Mouse (Mus musculus) granulocyte monocyte progenitor cell, adult 5-6 weeks (primary cell): Measurements from ENCODE around the gene Ldb3. TPM values are rescaled to one million over a fixed set of nuclear protein-coding genes. Genes with fewer than 3 reads are reported as not detected.
A peak's percentile ranks its signal among the peaks of the same experiment; 100 is the strongest.

Experiments
- ATAC-seq: replicated peaks from 2 replicates; pipeline ENCODE4 v1.8.0; 2016; ENCODE audit warnings: mild to moderate bottlenecking, moderate TSS enrichment, inconsistent platforms; ENCODE audit not compliant: poor library complexity, severe bottlenecking
- total RNA-seq, 2 experiments: library from RNA; stranded (forward) in 1 of 2; stranded (reverse) in 1 of 2; fragments of 200-712, 200-1000 nt in 1 of 2; fragments of >200 nt in 1 of 2; fragmentation: Nextera tagmentation in 1 of 2; gene quantifications; 2 replicates each; pipeline ENCODE4 v1.2.3; 2014 to 2017

The Ldb3 gene
- total RNA-seq, 2 experiments from 2014 or later, result not detected

DNA sequence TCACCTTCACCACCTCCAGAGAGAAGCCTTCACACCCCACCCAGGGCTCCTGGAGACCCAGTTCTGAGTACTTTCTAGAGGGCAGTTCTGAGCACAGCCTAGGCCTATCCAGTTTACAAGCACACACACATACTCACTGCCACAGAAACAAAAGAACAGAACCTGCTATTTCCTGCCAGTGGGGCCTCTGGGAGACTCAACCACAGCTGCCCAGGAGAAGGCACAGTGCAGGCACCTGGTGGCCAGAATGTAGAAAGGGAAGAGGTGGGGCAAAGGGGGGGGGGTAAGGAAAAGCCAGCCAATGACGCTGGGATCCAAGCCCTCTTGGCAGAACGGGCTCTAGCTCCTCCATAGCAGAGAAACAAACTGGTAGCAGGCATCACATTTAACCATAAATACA is 26.1 kb downstream of the Ldb3 start:
- no peak for ATAC-seq

DNA sequence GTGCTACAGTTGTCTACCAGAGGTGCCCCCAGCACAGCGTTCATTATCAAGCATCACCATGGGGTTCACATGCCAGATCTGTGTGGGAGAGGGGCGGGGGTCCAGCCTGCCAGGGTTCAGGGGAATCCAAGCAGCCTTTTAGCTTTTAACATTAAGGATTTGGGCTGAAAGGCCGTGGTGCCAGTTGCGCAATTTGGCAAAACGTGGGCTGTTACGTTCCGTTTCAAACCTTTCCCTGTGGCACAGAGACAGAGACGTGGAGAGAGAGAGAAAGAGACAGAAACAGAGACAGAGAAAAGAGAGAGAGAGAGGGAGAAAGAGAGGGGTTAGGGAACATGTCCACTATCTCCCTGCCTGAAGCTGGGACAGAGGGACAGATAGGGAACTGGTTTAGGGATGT is 26.8 kb downstream of the Ldb3 start:
- ATAC-seq, result no peak

- no peak for ATAC-seq
These were observed 29.5 kb downstream of the Ldb3 start for GRCm38 (mm10) chr14:34558947-34559346.

- ATAC-seq, result no peak
These were observed 33.3 kb downstream of the Ldb3 start for GRCm38 (mm10) chr14:34555211-34555610.

DNA sequence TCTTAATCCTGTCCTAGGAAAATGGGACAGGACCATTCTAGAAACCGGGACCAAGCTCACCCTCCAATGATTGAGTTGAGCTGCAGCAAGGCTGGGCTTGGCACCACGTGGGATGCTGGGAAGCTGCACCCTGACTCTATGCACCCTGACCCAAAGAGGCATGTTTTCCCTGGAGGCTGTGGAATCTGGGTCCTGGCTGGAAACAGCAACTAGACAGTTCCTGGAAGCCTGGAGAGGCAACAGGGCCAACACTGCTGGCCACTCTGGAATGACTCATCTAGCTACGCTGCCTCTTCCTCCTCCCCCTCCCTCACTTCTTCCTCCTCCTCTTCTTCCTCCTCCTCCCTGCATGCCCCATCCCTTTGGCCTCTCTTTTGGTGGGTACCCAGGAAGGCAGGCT is 34.4 kb downstream of the Ldb3 start:
- ATAC-seq, result no peak

- no peak for ATAC-seq
These were observed 35.0 kb downstream of the Ldb3 start for GRCm38 (mm10) chr14:34553470-34553869.

DNA sequence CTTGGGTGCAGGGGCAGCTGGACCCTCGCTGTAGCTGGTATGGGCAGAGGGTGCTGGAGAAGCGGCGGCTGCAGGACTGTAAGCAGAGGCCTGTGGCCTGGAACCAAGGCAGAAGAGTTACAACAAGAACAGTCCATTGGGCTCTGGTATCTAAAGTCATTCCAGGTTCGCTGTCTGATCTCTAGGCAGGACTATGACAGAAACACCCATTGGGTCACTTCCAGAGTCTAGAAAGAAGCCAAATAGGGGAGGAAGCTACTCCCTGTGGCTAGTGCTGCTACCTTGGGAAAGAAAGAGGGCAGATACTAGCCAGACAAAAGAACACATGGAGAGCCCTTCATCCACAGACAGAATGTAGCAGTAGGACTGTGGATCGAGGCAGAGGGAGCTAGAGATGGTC is 36.3 kb downstream of the Ldb3 start:
- ATAC-seq, result no peak

- ATAC-seq, result peak; percentile 92
These were observed 39.3 kb downstream of the Ldb3 start for GRCm38 (mm10) chr14:34549004-34549671.

DNA sequence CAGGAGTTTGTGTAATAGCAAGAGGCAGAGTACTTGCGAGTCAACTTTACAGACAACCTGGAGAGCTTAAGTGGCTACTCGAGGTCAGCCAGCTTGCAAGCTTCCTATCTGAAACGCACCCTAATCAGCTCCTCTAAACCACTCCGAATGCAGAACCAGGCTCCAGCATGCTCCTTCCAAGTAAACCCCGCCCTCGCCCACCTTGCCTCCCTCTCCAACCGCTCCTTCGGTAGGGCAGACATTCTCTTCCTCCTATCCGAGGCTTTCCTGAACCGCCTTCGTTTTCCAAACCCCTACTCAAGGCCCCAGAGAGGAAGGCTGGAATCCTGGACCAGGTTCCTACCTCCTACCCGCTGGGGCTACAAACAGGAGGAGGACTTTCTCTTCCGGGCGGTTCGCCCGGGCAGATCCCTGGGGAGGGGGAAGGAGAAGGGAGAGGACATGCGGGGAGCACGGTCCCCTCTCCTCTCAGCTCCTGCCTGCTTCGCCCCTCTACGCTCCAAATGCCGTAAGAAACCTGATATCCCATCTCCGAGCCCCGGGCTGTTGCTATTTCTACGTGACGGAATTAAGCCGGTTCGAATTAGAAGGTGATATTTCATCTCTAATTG is 40.0 kb downstream of the Ldb3 start:
- ATAC-seq, result peak; percentile 45

- ATAC-seq, result no peak
These were observed 43.9 kb downstream of the Ldb3 start for GRCm38 (mm10) chr14:34544545-34544944.

- no peak for ATAC-seq
These were observed 44.5 kb downstream of the Ldb3 start for GRCm38 (mm10) chr14:34544001-34544400.

- no peak for ATAC-seq
These were observed 44.9 kb downstream of the Ldb3 start for GRCm38 (mm10) chr14:34543596-34543995.

- ATAC-seq, result no peak
These were observed 46.6 kb downstream of the Ldb3 start for GRCm38 (mm10) chr14:34541896-34542295.

DNA sequence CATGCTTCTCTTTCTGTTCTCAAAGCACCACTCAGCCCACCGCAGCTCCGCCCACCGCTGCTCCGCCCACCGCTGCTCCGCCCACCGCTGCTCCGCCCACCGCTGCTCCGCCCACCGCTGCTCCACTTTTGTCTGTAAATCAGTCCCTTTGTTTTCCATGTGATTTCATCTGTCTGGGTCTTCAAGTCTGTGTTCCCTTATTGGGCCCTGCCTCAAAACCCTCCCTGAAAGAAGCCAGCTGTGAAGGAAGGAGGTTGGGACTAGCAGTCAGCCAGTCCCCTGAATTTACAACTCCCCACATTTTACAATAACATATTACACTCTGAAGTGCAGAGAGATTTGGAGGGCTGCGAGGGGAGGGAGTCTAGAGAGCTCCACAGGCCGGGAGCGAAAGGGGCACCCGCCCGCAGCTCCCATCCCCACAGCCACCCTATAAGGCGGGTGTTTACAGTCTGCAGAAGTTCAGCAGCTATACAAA is 47.8 kb downstream of the Ldb3 start:
- peak; percentile 93 for ATAC-seq

DNA sequence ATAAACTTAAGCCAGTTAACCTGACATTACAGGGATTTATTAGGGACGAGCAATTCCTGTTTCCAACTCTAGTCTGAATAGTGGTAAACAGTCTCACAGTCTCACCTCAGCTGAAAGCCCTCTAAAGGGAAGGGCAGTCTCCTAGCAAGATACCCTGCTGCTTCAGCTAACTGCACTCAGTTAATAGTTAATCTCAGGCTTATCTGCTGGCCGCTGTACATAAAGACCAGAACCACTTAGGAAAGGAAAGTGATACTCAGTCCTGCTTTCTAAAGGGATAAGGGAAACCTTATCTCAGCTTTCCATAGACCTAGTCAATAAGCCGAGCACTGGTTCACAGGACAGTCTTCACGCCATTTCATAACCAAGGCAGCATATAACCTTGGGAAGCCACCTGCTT is 52.6 kb downstream of the Ldb3 start:
- no peak for ATAC-seq

- ATAC-seq, result no peak
These were observed 54.9 kb downstream of the Ldb3 start for GRCm38 (mm10) chr14:34533537-34533936.

DNA sequence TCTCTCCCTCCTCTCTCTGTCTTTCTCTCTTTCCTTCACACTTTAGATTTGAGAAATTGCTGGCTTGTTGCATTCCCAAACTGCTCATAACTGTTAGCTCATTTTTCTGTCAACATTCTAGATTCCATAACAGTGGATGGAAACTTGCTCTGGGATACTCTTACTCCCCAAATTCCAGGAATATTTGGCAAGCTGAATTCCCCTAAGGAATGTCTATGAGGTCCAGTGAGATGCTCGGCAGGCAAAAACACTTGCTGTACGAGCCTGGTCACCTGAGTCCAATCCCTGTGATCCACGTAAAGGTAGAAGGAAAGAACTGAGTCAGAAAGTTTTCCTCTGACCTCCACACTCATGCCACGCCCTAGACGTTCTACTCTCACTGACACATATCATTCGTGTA is 55.9 kb downstream of the Ldb3 start:
- ATAC-seq, result no peak

DNA sequence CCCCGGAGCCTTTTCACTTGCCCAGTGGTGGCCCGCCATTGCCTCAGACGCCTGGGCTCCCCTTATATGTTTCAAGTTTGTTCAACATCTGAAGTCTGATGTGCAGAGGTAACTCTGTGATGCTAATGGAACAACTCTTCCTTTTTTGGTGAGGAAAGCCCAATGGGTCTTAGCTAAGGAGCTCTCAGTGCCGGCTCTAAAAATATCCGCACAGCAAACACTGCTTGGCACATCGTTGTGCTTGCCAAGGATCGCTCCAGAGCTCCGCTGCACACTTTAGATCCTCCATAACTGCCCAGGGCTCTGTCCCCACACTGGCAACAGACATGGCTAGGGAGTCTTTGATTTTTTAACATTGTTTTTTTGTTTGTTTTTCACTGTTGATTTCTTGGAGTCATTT is 59.7 kb downstream of the Ldb3 start:
- no peak for ATAC-seq

DNA sequence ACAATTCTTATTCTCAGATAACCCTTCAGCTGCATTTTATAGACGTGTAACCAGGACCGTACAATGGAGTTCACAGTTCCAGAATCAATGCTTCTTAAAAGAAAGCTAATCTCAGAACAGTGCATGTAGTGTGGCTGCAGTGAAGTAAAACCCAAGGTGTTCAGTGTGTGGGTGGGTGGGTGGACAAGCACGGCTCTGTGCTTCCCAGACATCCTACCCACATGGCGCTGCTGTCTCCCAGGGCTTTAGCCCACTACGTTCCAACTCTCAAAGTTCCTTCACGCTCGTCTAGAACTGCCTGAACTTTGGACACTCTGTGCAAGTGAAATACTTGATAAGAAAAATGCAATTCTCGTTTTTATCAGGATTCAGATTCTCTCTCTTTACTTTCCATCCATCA is 65.8 kb downstream of the Ldb3 start, which contains the start of gene 9230112D13Rik:
9230112D13Rik (minus strand) TSS at position 101 of the 400 bp plus-strand sequence.
- ATAC-seq, result no peak

DNA sequence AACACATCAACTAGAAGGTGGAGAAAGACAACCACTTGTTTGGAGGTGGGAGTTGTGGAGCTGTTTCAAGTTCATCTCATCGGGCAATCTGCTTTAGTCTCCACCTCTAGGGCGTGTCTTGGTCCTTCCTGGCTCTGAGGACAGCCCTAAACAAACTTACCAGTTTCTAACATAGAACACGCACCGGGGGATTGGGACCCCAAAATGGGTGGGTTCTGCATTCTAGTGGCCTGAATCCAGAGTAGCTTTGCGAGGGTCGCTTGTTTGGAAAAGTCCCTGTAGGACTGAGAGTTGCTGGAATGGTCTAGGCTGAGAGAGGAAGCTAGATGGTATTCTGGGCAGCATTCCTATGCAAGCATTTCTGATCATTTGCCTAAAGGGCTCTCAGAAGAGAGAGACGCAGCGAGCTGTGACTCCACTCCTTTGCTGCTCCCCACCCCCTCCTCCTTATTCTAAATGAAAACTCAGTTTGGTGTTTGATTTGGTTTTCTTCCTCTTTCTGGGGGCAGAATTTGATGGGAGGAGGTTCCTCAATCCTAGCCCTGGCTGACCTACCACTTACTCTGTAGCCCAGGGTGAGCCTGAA is 70.4 kb downstream of the Ldb3 start:
- ATAC-seq, result peak; percentile 46

- no peak for ATAC-seq
These were observed 71.4 kb downstream of the Ldb3 start for GRCm38 (mm10) chr14:34516960-34517577.
